Mouse (Mus musculus) lung, embryonic 15.5 days (tissue): ENCODE measurements around the gene Dock9. TPM values are rescaled to one million over a fixed set of nuclear protein-coding genes. Genes with fewer than 3 reads are reported as not detected.

Source experiments
- ATAC-seq: fragments of 200-750 bp; cut with Nextera tagmentation; 2 replicates; pipeline ENCODE4 v1.8.0; 2017; ENCODE audit warnings: moderate number of reproducible peaks, borderline replicate concordance; ENCODE audit not compliant: low FRiP score, low TSS enrichment; ENCODE audit errors: extremely low read depth
- H3K27ac ChIP-seq: fragments of 300-500 bp; sonication (generic); 2 replicates; pipeline ENCODE4 v1.5.1; 2015; ENCODE audit warnings: moderate library complexity, mild to moderate bottlenecking, inconsistent platforms
- H3K27me3 ChIP-seq: fragments of 300-500 bp; sonication (generic); 2 replicates; pipeline ENCODE4 v1.6.1; 2015; ENCODE audit warnings: inconsistent platforms
- H3K36me3 ChIP-seq: fragments of 300-500 bp; sonication (generic); 2 replicates; pipeline ENCODE4 v1.6.1; 2015; ENCODE audit warnings: inconsistent platforms
- H3K4me1 ChIP-seq: fragments of 300-500 bp; sonication (generic); 2 replicates; pipeline ENCODE4 v1.6.1; 2015; ENCODE audit warnings: inconsistent platforms
- H3K4me2 ChIP-seq: fragments of 300-500 bp; sonication (generic); 2 replicates; pipeline ENCODE4 v1.6.1; 2015; ENCODE audit warnings: inconsistent platforms, mild to moderate bottlenecking, moderate library complexity
- H3K4me3 ChIP-seq: fragments of 300-500 bp; sonication (generic); 2 replicates; pipeline ENCODE4 v1.5.1; 2015; ENCODE audit warnings: mild to moderate bottlenecking, inconsistent platforms
- H3K9ac ChIP-seq: fragments of 300-500 bp; sonication (generic); 2 replicates; pipeline ENCODE4 v1.6.1; 2015; ENCODE audit warnings: inconsistent platforms
- H3K9me3 ChIP-seq: fragments of 300-500 bp; sonication (generic); 2 replicates; pipeline ENCODE4 v1.6.1; 2016; ENCODE audit warnings: inconsistent platforms
- WGBS: fragments of 180-500 bp; shearing (Covaris S2); methylation state at CpG from one replicate; pipeline ENCODE4 v1.1.7; 2015; 5-methylcytosine and 5-hydroxymethylcytosine counted together
- polyA plus RNA-seq: library from polyadenylated mRNA; unstranded; fragments of >200 nt; fragmentation: Nextera tagmentation; extraction: Ambion mirVana; gene quantifications from 2 replicates; pipeline ENCODE4 v1.2.1, GENCODE M21; 2015

Gene Dock9
- 10.5 and 11.0 TPM in 2 replicates for polyA plus RNA-seq

DNA sequence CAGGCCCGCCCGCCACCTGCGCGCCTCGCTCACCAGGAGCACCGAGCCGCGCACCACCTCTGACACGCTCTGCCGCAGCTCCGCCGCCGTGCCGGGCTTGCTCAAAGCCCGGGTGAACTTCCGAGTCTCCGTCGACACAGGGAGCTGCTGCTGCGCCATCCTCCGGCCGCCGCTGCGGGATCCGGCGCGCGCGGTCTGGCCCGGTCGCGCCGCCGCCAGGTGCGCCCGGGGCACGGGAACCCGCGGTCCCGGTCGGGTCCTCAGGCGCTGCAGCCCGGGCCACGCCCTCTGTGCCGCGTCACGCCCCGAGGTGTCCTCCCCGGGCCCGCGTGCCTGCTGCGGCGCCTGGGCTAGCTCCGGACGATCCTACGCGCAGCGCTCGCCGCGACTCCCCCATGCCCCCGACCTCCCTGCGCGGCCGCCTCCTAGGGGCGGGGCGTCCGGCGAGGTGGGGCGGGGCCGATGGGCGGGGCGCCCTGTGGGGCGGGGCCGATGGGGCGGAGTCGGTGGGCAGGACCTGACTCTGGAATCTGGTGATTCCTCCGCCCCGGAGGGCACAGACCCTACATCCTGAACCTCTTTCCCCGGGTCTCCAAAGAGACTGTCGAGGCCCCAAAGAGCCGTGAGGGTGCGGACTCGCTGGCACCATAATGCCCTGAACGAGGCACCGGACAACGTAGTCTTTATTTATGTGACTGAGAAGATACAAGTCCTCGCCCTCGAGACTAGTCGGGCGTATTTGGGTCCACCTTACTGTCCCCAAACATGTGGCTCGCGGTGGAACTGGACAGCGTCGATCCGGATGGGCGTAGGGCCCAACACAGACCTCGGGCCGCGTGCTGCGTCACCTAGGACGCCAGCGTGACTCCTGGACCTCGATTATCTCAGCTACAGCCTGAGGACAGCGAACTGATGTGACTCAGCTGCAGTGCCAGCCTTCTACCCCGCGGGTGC is at the start of gene Dock9:
TSS of gene Dock9 (minus strand) at position 381 of the 954 bp plus-strand sequence.
- Histone ChIP-seq H3K27me3 (peaks cover 8% of the 10 kb centered on the region; the same call in 1 of the 2 replicates), H3K4me2 (peak within 1 kb of the TSS; percentile 96), H3K9ac (peak within 1 kb of the TSS; percentile 54), H3K4me1 (peaks cover 15% of the 10 kb centered on the region; the same call in 1 of the 2 replicates), H3K27ac (peak within 1 kb of the TSS; percentile 86), H3K36me3 (no peaks in the 10 kb centered on the region), H3K9me3 (no peaks in the 10 kb centered on the region), H3K4me3 (peak within 1 kb of the TSS; percentile 75)
- under 1% methylated on average over 96 of the region's 106 CpGs for WGBS
- peak; percentile 93 for ATAC-seq

DNA sequence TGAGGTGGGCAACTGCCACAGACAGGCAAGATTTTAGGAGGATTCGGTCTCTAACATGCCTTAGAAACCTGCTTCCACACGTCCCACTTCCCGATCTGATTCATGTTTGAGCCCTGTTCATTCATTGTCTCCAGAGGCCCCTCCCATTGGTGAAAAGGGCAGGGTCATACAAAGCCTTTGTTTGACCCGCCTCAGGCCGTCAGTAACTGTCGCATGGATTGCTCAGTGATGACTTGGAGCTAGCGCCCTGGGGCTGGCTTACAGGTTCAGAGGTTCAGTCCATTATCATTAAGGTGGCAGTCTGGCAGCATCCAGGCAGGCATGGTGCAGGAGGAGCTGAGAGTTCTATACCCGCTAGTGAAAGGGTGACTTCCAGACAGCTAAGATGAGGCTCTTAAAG is 46.8 kb upstream of the Dock9 start:
- Histone ChIP-seq H3K27ac (no peak overlapping the region), H3K4me2 (no peak overlapping the region), H3K36me3 (no peaks in the 10 kb centered on the region), H3K9me3 (no peaks in the 10 kb centered on the region), H3K27me3 (no peaks in the 10 kb centered on the region), H3K9ac (no peak overlapping the region), H3K4me3 (no peak overlapping the region), H3K4me1 (no peaks in the 10 kb centered on the region)
- 62% methylated on average over 8 of the region's 8 CpGs for WGBS
- no peak for ATAC-seq

DNA sequence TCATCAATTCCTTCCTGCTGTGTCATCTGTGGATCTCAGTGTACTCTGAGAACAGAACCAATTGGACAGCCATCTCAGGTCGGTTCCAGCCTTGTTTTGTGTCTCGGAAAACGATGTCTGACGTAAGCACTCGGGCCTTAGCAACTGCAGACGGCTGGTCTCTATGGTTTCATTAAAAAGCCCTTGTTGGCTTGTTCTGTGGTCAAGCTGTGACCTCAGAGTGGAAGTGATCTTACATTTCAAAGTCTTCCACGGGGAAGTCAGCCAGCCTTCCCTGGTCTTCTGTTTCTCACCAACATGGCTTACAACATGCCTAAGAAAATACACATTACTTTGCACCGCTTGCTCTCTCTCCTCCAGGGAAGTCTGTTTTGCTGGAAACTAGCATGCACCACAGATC is 42.6 kb upstream of the Dock9 start:
- no peak for ATAC-seq
- no peaks in the 10 kb centered on the region; the same call in 1 of the 2 replicates for H3K9me3 ChIP-seq
- no peak overlapping the region for H3K4me3 ChIP-seq
- H3K27me3 ChIP-seq: no peaks in the 10 kb centered on the region
- H3K27ac ChIP-seq: no peak overlapping the region
- no peaks in the 10 kb centered on the region for H3K4me1 ChIP-seq
- WGBS: 88% methylated on average over 8 of the region's 8 CpGs
- H3K9ac ChIP-seq: no peak overlapping the region
- H3K4me2 ChIP-seq: no peak overlapping the region
- H3K36me3 ChIP-seq: no peaks in the 10 kb centered on the region

DNA sequence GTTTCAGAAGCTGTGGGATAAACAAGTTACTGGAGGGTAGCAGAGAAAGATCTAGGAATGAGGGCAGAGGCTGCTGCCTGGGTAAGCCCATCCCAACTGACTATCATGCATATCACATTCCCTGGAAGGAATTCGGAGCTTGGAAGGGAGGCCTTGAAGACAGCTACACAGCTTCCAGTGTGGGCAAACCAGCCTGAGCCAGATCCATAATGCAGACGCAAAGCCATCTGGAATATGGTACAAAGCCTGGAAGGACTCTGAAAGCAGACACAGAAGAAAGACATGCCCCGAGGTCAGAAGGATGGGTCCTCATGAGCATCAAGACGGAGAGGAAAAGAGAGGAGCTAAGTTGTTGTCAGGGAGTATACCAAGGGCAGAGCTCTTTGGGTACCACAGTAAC is 40.5 kb upstream of the Dock9 start:
- no peaks in the 10 kb centered on the region for H3K4me1 ChIP-seq
- no peak overlapping the region for H3K27ac ChIP-seq
- H3K9me3 ChIP-seq: no peaks in the 10 kb centered on the region; the same call in 1 of the 2 replicates
- no peaks in the 10 kb centered on the region for H3K36me3 ChIP-seq
- 78% methylated on average over 4 of the region's 4 CpGs for WGBS
- no peak overlapping the region for H3K4me2 ChIP-seq
- no peak overlapping the region for H3K9ac ChIP-seq
- H3K27me3 ChIP-seq: no peaks in the 10 kb centered on the region
- no peak for ATAC-seq
- no peak overlapping the region for H3K4me3 ChIP-seq

DNA sequence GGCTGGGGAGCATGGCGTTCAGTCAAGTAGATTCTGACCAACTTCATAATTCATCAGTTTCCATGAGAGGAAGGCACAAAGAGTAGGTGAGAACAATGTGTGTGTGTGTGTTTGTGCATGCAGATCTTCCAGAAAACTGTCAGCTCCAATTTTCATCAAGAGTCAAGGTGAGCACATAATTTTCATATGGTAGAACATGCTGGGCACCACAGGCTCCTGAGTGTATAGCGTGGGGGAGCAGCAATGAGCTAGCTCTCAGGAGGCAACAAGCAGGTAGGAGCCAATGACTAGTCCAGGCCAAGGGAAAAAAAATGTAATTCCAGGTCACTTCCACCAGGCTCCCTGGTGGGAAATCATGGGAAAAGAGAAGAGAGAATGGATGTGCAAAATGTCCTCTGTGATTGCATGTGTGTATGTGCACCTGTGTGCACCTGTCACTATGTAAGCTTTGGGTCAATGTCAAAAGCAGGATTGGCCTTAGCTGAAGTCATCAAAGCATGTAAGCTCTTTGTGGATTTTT is 35.4 kb upstream of the Dock9 start:
- no peak for ATAC-seq
- no peak overlapping the region for H3K4me2 ChIP-seq
- H3K4me3 ChIP-seq: no peak overlapping the region
- H3K36me3 ChIP-seq: no peaks in the 10 kb centered on the region
- H3K4me1 ChIP-seq: no peaks in the 10 kb centered on the region
- no peak overlapping the region for H3K9ac ChIP-seq
- H3K9me3 ChIP-seq: no peaks in the 10 kb centered on the region
- no peak overlapping the region for H3K27ac ChIP-seq
- WGBS: 69% methylated on average over 2 of the region's 2 CpGs
- no peaks in the 10 kb centered on the region for H3K27me3 ChIP-seq

DNA sequence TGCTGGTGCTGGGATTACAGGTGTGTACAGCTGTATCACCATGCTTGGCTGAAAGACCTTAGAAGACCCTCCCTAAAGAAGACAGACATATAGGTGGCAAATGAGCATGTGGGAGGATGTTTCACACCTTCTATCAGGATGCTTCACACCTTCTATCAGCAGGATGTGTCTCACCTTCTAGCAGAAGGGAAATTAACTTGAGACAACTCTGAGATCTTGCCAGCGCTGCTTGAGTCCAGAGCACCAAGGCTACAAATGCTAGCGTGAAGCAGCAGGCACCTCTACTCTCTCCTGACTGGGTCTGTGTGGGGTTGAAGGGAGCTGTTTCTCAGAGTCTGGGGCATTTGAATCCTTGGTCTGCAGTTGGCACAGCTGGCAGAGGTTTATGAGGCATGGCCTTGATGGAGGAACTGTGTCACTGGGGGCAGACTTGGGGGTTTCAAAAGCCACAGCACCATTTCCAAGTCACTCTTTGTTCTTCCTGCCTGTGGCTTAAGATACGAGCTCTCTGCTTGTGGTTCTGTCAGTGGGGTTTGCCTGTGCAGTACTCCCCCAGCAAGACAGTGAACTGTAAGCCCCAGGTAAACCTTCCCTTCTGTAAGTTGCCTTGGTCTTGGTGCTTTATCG is 32.3 kb upstream of the Dock9 start:
- Histone ChIP-seq H3K4me1 (peaks cover 9% of the 10 kb centered on the region), H3K4me3 (no peak overlapping the region), H3K27me3 (no peaks in the 10 kb centered on the region), H3K27ac (no peak overlapping the region), H3K4me2 (no peak overlapping the region), H3K9ac (no peak overlapping the region), H3K9me3 (no peaks in the 10 kb centered on the region), H3K36me3 (no peaks in the 10 kb centered on the region)
- ATAC-seq: no peak
- WGBS: 81% methylated on average over 4 of the region's 4 CpGs

DNA sequence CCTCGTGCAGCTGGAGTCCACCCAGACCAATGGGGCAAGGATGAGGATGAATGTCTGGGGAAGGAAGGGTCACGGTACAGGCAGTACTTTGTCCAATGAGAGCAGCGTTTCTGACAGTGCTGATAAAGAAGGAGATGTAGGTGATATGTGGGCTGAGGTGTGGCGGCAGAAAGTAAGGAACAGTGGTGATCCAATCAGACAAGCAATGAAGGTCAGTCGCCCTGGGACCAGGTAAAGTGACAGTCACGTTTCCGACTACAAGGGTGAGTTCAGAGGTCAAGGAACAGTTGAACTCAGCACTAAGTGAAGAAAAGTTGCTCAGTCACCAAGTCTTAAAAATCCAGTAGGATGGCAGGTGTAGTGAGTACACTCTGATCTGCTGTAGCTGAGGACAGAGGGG is 29.5 kb upstream of the Dock9 start:
- no peak overlapping the region for H3K9ac ChIP-seq
- H3K9me3 ChIP-seq: no peaks in the 10 kb centered on the region
- no peak for ATAC-seq
- H3K27ac ChIP-seq: no peak overlapping the region
- WGBS: 62% methylated on average over 7 of the region's 7 CpGs
- H3K27me3 ChIP-seq: no peaks in the 10 kb centered on the region
- peaks cover 18% of the 10 kb centered on the region for H3K4me1 ChIP-seq
- H3K4me3 ChIP-seq: no peak overlapping the region
- no peak overlapping the region for H3K4me2 ChIP-seq
- no peaks in the 10 kb centered on the region for H3K36me3 ChIP-seq

DNA sequence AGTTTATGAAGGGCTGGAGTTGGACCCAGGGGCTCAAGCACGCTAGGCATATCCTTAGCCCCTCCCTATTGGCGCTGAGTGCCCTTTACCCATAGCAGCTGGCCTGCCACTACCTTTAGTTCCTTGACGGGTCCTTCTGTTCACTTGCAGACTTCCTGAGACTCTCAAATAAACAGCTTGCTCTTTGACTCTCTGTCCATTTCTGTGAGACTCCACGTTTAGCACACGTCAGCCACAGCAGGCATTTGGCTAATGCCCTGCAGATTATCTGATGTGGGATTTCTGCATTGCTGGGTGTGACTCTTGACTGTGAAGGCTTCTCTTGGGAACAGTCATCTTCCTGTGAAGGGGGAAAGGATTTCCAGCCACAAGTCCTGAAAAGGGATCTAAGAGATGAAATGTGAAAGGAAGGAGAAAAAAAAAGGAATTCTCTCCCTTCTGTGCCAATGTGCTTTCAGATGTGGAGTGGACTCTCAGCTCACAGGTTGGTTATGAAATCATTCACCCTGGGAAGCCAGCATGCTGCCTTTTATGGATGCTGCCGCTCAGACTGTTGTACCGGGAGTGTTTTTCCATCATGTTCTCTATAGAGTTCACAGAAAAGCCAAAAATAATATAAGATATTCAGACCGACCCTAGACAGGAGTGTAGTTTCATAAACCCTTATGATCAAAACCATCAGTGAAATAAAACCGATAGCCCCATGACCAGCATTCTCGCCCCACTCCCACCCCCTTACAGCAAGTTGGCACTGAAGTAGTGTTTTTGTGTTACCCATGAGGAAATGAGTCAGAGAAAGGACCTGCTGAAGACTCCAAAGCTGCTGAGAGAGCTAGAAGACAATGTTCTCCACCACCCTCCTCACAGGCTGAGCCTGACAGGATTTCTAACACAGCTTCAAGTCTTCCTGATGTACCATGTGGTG is 28.1 kb upstream of the Dock9 start:
- no peaks in the 10 kb centered on the region for H3K36me3 ChIP-seq
- no peak for ATAC-seq
- 52% methylated on average over 10 of the region's 10 CpGs for WGBS
- no peaks in the 10 kb centered on the region for H3K27me3 ChIP-seq
- peak overlapping the region; percentile 49 for H3K27ac ChIP-seq
- no peaks in the 10 kb centered on the region for H3K9me3 ChIP-seq
- H3K4me2 ChIP-seq: no peak overlapping the region
- no peak overlapping the region for H3K4me3 ChIP-seq
- H3K4me1 ChIP-seq: peaks cover 18% of the 10 kb centered on the region
- no peak overlapping the region for H3K9ac ChIP-seq

DNA sequence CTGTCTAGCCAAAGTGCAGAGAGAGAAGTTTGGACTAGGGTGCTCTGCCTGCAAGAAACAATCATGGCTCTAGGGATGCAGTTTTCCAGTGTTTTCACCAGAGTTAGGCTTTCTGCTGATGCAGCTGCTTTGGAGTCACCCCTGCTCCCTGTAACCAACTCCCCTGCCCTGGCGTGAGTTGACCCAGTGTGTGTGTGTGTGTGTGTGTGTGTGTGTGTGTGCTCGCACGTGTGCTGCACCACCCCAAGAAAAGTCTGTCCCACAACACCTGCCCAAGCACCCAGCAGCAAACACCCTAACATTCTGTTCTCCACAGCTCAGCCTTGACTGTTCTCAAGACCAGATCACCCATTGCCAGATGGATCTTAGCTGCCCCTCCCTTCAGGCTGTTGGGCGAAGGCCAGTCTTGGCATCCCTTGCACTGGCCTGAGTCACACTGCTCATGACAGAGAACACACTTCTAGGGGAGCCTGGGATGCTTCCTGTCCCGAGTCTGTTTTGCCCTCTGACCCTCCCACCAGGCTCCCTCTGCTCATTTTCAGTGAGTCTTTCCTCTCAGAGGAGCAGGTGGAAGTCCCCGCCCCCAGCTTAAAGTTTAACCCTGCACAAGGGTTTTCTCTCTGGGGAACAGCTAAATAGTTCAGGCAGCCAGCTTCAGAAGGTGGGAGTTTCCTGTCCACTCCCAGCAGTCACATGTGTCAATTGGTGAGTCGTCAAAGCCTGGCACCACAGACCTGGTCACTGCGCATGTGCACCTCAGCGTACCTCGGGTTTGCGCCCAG is 26.9 kb upstream of the Dock9 start:
- Histone ChIP-seq H3K4me3 (no peak overlapping the region), H3K27me3 (no peaks in the 10 kb centered on the region), H3K4me2 (peak overlapping the region; percentile 6; the same call in 1 of the 2 replicates), H3K27ac (0 out of 2 replicates have a peak overlapping the region, but pooled peaks have one; percentile 12), H3K36me3 (no peaks in the 10 kb centered on the region), H3K9me3 (no peaks in the 10 kb centered on the region), H3K4me1 (peaks cover 18% of the 10 kb centered on the region), H3K9ac (no peak overlapping the region)
- ATAC-seq: peak; percentile 64; the same call in 1 of the 2 replicates
- 51% methylated on average over 11 of the region's 11 CpGs for whole genome bisulfite sequencing

DNA sequence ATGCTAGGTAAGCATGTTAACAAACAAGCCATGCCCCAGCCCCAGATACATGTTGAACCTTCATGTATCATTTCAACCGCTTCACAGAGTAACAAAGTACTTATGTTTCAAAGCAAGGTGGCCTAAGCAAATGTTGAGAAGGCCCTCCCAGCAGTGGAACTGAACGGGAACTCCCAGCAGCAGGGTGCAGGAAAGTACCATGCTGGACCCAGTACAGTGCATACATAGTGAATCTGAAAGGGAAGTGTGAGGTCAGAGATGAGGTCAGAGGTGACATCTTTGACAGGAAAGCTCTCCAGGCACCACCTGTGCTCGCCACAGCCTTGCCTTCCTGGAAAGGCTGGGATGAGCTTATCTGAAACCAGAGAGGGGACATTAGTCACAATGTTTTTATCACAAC is 25.4 kb upstream of the Dock9 start:
- Histone ChIP-seq H3K4me1 (peaks cover 18% of the 10 kb centered on the region), H3K9me3 (no peaks in the 10 kb centered on the region), H3K27ac (no peak overlapping the region), H3K4me2 (no peak overlapping the region), H3K4me3 (no peak overlapping the region), H3K36me3 (no peaks in the 10 kb centered on the region), H3K27me3 (no peaks in the 10 kb centered on the region), H3K9ac (no peak overlapping the region)
- ATAC-seq: no peak
- WGBS: 50% methylated on average over 3 of the region's 3 CpGs

DNA sequence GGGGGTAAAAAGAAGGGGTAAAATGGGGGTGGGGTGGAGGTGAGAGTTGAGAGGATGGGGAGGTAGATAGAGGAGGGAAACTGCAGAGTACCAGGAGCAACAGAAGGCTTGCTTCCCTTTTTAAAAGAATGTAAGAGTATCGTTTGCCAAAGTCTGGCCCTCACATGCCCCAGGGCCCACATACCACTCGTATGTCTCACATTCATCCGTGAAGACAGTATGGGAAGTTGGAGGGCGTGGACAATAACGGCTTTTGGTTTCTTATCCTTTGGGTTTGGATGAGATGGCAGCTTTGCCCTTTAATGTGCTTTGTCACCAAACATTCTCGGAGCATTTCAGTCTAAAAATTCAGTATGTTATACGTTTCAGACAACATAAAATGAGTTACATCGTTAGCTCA is 24.9 kb upstream of the Dock9 start:
- no peak for ATAC-seq
- H3K4me1 ChIP-seq: peaks cover 18% of the 10 kb centered on the region
- H3K36me3 ChIP-seq: no peaks in the 10 kb centered on the region
- H3K27ac ChIP-seq: no peak overlapping the region
- 68% methylated on average over 8 of the region's 8 CpGs for WGBS
- H3K27me3 ChIP-seq: no peaks in the 10 kb centered on the region
- no peak overlapping the region for H3K9ac ChIP-seq
- no peak overlapping the region for H3K4me3 ChIP-seq
- H3K9me3 ChIP-seq: no peaks in the 10 kb centered on the region
- no peak overlapping the region for H3K4me2 ChIP-seq
